Mouse (Mus musculus) heart, postnatal 0 days (tissue): ENCODE results near the gene Wdr78. TPM values are rescaled to one million over a fixed set of nuclear protein-coding genes. Genes with fewer than 3 reads are reported as not detected.

Source experiments
- ATAC-seq: fragments of 200-750 bp; cut with Nextera tagmentation; 2 replicates; pipeline ENCODE4 v1.8.0; 2017; ENCODE audit warnings: low read depth, moderate number of reproducible peaks, moderate library complexity; ENCODE audit not compliant: insufficient read depth
- DNase-seq: peaks from one replicate; pipeline ENCODE4 v3.0.0-alpha.2; 2016; ENCODE audit warnings: low spot score
- H3K27ac ChIP-seq: fragments of 300-500 bp; sonication (generic); 2 replicates; pipeline ENCODE4 v1.5.1; 2014; ENCODE audit warnings: low read depth, mild to moderate bottlenecking
- H3K27me3 ChIP-seq: fragments of 300-500 bp; sonication (generic); 2 replicates; pipeline ENCODE4 v1.6.1; 2014; ENCODE audit warnings: low read length, mixed read lengths; ENCODE audit not compliant: control insufficient read depth, insufficient read depth
- H3K36me3 ChIP-seq: fragments of 300-500 bp; sonication (generic); replicated peaks from 2 replicates; pipeline ENCODE4 v1.6.1; 2014; ENCODE audit warnings: low read length, mixed read lengths; ENCODE audit not compliant: control insufficient read depth, insufficient read depth
- H3K4me1 ChIP-seq: fragments of 300-500 bp; sonication (generic); 2 replicates; pipeline ENCODE4 v1.6.1; 2014; ENCODE audit warnings: antibody characterized with exemption; ENCODE audit not compliant: control insufficient read depth, insufficient read depth
- H3K4me2 ChIP-seq: fragments of 300-500 bp; sonication (generic); 2 replicates; pipeline ENCODE4 v1.6.1; 2014; ENCODE audit warnings: low read depth, mild to moderate bottlenecking, low read length, moderate library complexity
- H3K4me3 ChIP-seq: fragments of 300-500 bp; sonication (generic); 2 replicates; pipeline ENCODE4 v1.5.1; 2014; ENCODE audit warnings: low read depth, low read length
- H3K9ac ChIP-seq: fragments of 300-500 bp; sonication (generic); replicated peaks from 2 replicates; pipeline ENCODE4 v1.6.1; 2014; ENCODE audit warnings: low read depth, low read length, mixed read lengths
- H3K9me3 ChIP-seq: fragments of 300-500 bp; sonication (generic); replicated peaks from 2 replicates; pipeline ENCODE4 v1.6.1; 2016; ENCODE audit warnings: low read length; ENCODE audit not compliant: control insufficient read depth
- CTCF ChIP-seq: IDR thresholded peaks from 2 replicates; pipeline ENCODE4 v1.5.1; 2016; ENCODE audit warnings: antibody characterized with exemption, control low read depth, low read depth
- EP300 ChIP-seq: IDR thresholded peaks from 2 replicates; pipeline ENCODE4 v1.6.1; 2016; ENCODE audit warnings: antibody characterized with exemption, low read depth
- WGBS: fragments of 180-500 bp; shearing (Covaris S2); extraction: QIAGEN DNeasy Blood & Tissue Kit; methylation state at CpG from one replicate; pipeline ENCODE4 v1.1.7; 2014; 5-methylcytosine and 5-hydroxymethylcytosine counted together
- polyA plus RNA-seq: library from polyadenylated mRNA; unstranded; fragments of >200 nt; fragmentation: Nextera tagmentation; extraction: Ambion mirVana; gene quantifications from 2 replicates; pipeline ENCODE4 v1.2.1, GENCODE M21; 2015
- total RNA-seq: library from RNA; depleted of rRNA; stranded (reverse); fragments of >200 nt; gene quantifications from 2 replicates; pipeline ENCODE4 v1.2.3, GENCODE M21; 2014; ENCODE audit warnings: low replicate concordance; rRNA removed

The Wdr78 gene
- total RNA-seq = 0.11 and 0.81 TPM in 2 replicates
- polyA plus RNA-seq = 0.18 and 0.40 TPM in 2 replicates

DNA sequence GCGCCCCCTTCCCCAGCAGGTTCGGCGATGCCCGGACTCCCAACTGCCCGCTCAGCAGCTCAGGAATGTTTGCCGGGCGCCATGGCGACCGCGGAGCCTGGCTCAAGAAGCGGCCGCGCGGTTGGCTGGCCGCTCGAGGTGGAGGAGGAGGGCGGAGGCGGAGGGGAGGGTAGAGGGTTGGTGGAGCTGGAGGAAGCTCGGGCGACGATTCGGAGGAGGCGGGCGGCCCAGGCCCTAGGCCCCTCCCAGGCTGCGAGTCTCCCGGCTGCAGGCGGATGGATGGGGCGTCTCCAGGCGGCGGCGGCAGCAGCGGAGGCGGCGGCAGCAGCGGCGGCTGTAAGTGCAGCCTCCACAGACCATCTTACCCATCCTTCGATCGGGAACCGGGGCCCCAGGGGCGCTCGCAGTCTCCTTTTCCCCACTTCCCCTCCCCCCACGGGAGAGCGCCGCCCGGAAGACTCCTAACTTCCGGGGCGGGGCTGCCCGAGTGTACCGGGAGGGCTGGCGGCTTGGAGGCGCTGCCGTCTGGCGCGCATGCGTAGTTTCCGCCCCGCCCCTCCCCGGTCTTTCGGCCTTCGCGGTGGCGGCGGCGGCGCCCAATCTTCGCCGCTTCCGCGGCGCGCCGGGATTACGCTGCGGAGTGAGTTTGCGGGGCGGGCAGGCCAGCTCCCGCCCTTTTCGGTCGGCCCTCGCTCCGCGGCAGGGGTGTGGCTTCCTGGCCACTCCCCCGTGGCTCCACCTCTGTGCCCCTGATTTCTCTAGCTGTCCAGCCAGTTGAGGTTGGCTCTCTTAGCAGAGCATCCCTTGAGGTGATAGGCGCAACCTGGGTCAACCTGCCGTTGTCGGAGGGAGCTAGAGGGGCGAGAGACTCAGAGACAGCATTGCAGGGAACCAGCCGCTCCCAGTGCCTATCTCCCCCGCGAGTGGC lies at the start of gene Wdr78, which contains the start of gene Mier1:
Wdr78 (minus strand) TSS at position 372 of the 928 bp plus-strand sequence.
Mier1 (plus strand) TSS at position 207 of the 928 bp plus-strand sequence.
- peak; percentile 99 for ATAC-seq
- Histone ChIP-seq H3K27me3 (no peaks in the 10 kb centered on the region), H3K4me3 (peak within 1 kb of the TSS; percentile 71), H3K9me3 (no peaks in the 10 kb centered on the region), H3K27ac (peak within 1 kb of the TSS; percentile 98), H3K4me1 (peaks cover 16% of the 10 kb centered on the region), H3K4me2 (peak within 1 kb of the TSS; percentile 87), H3K36me3 (peaks cover 5% of the 10 kb centered on the region; the same call in 1 of the 2 replicates), H3K9ac (peak within 1 kb of the TSS; percentile 75)
- WGBS = under 1% methylated on average over 54 of the region's 90 CpGs
- DNase-seq = peak; percentile 99
- TF ChIP-seq EP300 (no peak), CTCF (no peak)

DNA sequence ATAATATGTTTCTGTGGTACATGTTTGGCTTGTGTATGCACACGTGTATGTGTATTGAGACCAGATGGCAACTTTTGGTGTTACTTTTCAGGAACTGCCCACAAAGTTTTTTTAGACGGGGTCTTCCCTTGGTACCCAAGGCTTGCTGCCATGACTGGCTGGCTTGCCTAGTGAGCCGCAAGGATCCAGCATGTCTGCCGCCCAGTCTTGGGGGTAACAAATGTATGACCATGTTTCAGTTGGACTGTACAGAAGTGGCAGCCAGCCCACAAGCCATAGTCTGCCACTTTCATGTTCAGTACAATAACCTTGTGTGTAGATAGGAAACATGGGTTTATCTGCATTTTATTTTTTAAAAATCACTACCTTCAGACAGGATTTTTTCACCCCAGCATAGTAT lies 44.4 kb upstream of the Wdr78 start:
- no peaks in the 10 kb centered on the region for H3K9me3 ChIP-seq
- no peak overlapping the region for H3K9ac ChIP-seq
- H3K27ac ChIP-seq = no peak overlapping the region
- ATAC-seq (no peak), DNase-seq (no peak)
- WGBS = 93% methylated on average over 4 of the region's 4 CpGs
- H3K36me3 ChIP-seq = peaks cover 79% of the 10 kb centered on the region
- no peaks in the 10 kb centered on the region for H3K4me1 ChIP-seq
- H3K4me3 ChIP-seq = no peak overlapping the region
- TF ChIP-seq EP300 (no peak), CTCF (no peak)
- H3K27me3 ChIP-seq = no peaks in the 10 kb centered on the region
- no peak overlapping the region for H3K4me2 ChIP-seq

DNA sequence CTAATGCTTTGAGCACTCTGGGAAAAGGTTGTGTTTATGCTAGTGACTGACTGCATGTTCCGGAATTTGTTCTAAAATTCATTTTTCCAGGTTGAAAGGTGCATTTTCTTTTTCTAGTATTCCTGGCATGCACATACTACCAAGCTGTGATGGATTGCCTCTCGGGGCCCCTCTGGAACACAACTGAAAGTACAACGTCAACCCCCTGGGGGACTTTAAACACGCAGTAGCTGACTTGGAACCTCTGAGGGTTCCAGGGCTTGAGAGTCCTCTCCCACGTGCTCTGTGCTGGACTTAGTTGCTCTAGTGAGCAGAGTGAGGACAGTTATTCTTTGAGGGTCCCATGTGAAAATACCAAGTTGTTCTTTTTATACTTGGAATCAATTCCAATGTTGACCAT lies 37.6 kb upstream of the Wdr78 start:
- H3K27ac ChIP-seq = no peak overlapping the region
- WGBS = 85% methylated on average over 5 of the region's 5 CpGs

DNA sequence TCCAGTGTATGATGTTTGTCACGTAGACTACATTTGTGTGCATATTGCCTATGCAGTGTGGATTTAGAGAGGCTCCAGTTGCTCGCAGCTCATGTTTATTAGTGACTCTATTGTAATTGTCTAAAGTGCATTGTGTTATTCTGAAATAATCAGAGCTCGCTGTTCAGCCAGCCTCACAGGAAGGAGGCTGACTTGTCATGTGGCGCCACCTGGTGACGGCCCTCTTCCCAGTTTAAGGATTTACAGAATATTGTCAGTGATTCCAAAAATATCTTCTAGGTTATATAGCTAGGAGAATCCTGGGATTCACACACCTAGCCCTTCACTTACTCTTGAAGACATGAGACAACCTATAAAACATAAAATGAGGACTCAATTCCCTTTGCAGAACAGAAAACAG lies 32.0 kb upstream of the Wdr78 start:
- peaks cover 61% of the 10 kb centered on the region for H3K36me3 ChIP-seq
- H3K4me1 ChIP-seq = no peaks in the 10 kb centered on the region
- H3K9me3 ChIP-seq = no peaks in the 10 kb centered on the region
- H3K27ac ChIP-seq = no peak overlapping the region
- 39% methylated on average over 5 of the region's 5 CpGs for WGBS
- TF ChIP-seq CTCF (peak; percentile 82), EP300 (no peak)
- H3K4me3 ChIP-seq = no peak overlapping the region
- ATAC-seq = no peak
- no peaks in the 10 kb centered on the region for H3K27me3 ChIP-seq
- H3K9ac ChIP-seq = no peak overlapping the region
- H3K4me2 ChIP-seq = no peak overlapping the region
- DNase-seq = peak; percentile 55

More for the DNA sequence above, 37.6 kb upstream of the Wdr78 start:
- Histone ChIP-seq H3K9me3 (no peaks in the 10 kb centered on the region), H3K9ac (no peak overlapping the region), H3K4me1 (no peaks in the 10 kb centered on the region), H3K4me2 (no peak overlapping the region), H3K27me3 (no peaks in the 10 kb centered on the region), H3K36me3 (peaks cover 83% of the 10 kb centered on the region), H3K4me3 (no peak overlapping the region)
- ATAC-seq (no peak), DNase-seq (no peak)
- TF ChIP-seq CTCF = no peak
- TF ChIP-seq EP300 = no peak

DNA sequence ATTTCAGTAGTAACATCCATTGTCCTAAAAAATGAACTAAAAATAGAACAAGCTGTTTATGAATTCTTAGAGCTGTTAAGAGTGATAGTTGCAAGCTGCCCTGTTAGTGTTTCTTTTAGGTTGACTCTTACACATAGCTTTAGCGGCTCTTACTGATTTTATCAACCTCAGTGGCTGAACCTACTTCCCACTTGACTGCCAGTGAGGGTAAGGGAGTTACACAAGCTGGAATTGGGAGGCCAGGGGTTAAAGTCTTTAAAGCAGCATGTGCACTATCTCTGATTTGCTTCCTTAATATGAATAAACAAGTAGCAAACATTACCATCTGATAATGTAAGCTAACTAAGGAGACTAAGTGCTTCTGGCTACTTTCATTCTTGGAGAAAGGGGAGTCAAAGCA lies 22.6 kb upstream of the Wdr78 start:
- 15% methylated on average over 1 of the region's 1 CpGs for WGBS
- Histone ChIP-seq H3K36me3 (peaks cover 39% of the 10 kb centered on the region), H3K9me3 (no peaks in the 10 kb centered on the region), H3K27me3 (no peaks in the 10 kb centered on the region), H3K4me1 (no peaks in the 10 kb centered on the region), H3K9ac (no peak overlapping the region), H3K27ac (no peak overlapping the region), H3K4me2 (no peak overlapping the region), H3K4me3 (no peak overlapping the region)
- DNase-seq (no peak), ATAC-seq (no peak)
- TF ChIP-seq CTCF = no peak
- no peak for TF ChIP-seq EP300
